Mouse (Mus musculus) Patski (cell line): ENCODE results near the gene Egfr. TPM values are rescaled to one million over a fixed set of nuclear protein-coding genes. Genes with fewer than 3 reads are reported as not detected.

Experiments used
- ATAC-seq: fragments of 100-300 bp; one replicate; pipeline ENCODE4 v1.8.0; 2021
- CTCF ChIA-PET: fragments of 350-600 bp; sonication (Branson Sonifier 250); formaldehyde crosslinking; loops from one replicate; lab custom pipeline; 2022; ENCODE audit warnings: inconsistent platforms; lab: Charles Lee
- POLR2A ChIA-PET: fragments of 350-600 bp; sonication (Branson Sonifier 250); formaldehyde crosslinking; loops from one replicate; lab custom pipeline; 2022; ENCODE audit warnings: antibody characterized with exemption, inconsistent platforms; lab: Charles Lee
- DNase-seq: peaks from one replicate; pipeline ENCODE4 v3.0.0-alpha.2; 2011; ENCODE audit warnings: low read depth, low spot score
- H3K27me3 ChIP-seq: fragments of 371-371 bp; one replicate; pipeline ENCODE4 v1.5.1; 2021
- CTCF ChIP-seq: fragments of 100-300 bp; IDR thresholded peaks from one replicate; pipeline ENCODE4 v1.5.1; 2021
- in situ Hi-C: fragments of 300-500 bp; cut with MboI; formaldehyde crosslinking; loops from 3 replicates; pipeline ENCODE4 v1.11.1; 2018; ENCODE audit warnings: low pct_unique_long_range_greater_than_20kb, mixed read lengths
- polyA plus RNA-seq: library from polyadenylated mRNA; unstranded; gene quantifications from one replicate; pipeline ENCODE4 v1.2.3, GENCODE M21; 2021

The Egfr gene
- polyA plus RNA-seq, 1 experiment from 2014 or later: 30.7 TPM

DNA sequence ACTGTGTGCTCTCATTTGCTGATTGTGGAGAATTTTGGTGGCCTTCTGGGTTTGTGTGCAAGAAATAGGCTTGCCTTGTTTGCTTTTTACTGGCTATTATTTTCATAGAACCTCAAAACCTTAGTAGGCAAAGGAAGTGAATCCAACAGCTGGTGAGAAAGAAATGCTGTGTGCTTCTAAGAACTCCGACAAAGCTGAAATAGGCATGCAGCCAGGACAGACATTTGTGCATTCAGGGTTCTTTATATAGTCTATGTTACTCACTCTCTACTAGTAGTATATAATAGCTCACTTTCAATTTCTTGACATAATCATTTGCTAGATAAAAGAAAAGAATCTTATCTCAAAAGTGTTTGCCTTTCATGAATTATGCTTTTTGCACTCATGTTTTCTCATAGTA, 50.7 kb downstream of the Egfr start:
- ChIA-PET CTCF (interaction anchor here (1.1 kb wide), 1 partner anchor 28 kb away, joined by 3 read pairs; no protein-coding TSS in a partner anchor), POLR2A (no interaction called here)
- DNase-seq (no peak), ATAC-seq (no peak)
- H3K27me3 ChIP-seq: no peaks in the 10 kb centered on the region
- no peak for TF ChIP-seq CTCF
- in situ Hi-C loops: no loop called here

DNA sequence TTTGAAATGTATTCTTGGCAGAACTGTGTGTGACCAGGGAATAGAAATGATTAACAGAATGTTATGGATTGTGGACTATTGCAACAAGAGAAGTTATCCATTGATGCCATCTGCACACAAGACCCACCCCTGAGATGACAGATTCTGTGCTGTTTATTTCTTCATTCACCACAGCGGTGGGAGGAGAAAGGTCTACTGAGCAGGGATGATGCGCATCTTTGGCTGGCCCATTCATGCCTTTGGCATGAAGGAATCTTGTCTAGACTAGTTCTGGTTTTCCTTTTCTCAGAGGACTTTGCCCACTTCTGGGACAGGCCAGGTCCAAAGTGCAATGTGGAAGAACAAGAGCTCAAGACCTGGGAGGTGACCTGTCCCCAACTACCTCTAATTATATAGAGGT, 52.0 kb downstream of the Egfr start:
- ChIA-PET POLR2A (no interaction called here), CTCF (interaction anchor here (1.0 to 1.6 kb wide), 2 partner anchors 27 to 48 kb away, joined by 3 to 4 read pairs; no protein-coding TSS in a partner anchor)
- ATAC-seq: peak; percentile 80
- TF ChIP-seq CTCF: no peak
- in situ Hi-C loops: no loop called here
- no peaks in the 10 kb centered on the region for H3K27me3 ChIP-seq
- peak; percentile 59 for DNase-seq

DNA sequence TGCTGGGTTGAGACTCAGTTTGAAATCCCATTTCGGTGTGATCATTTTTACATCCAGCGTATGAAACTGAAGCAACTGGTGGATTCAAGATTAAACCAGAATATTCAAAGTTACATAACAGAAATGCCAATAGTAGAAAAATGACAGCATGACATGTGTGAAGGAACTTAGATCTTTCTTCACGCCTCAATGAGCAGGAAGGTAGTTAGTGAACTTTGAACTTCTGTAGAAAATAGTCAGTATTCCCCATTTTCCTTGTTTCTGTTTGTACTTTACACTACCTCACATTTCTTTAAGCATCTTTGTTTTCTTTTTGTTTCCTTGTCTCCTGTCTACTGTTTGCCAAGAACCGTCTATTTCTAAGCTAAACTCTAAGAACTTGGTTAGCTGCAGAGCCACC, 53.9 kb downstream of the Egfr start:
- in situ Hi-C loops: no loop called here
- POLR2A ChIA-PET: no interaction called here
- no peak for ATAC-seq
- DNase-seq: no peak
- no peaks in the 10 kb centered on the region for H3K27me3 ChIP-seq
- CTCF ChIA-PET: interaction anchor here (1.1 kb wide), 1 partner anchor 39 kb away, joined by 3 read pairs; no protein-coding TSS in a partner anchor
- no peak for TF ChIP-seq CTCF

DNA sequence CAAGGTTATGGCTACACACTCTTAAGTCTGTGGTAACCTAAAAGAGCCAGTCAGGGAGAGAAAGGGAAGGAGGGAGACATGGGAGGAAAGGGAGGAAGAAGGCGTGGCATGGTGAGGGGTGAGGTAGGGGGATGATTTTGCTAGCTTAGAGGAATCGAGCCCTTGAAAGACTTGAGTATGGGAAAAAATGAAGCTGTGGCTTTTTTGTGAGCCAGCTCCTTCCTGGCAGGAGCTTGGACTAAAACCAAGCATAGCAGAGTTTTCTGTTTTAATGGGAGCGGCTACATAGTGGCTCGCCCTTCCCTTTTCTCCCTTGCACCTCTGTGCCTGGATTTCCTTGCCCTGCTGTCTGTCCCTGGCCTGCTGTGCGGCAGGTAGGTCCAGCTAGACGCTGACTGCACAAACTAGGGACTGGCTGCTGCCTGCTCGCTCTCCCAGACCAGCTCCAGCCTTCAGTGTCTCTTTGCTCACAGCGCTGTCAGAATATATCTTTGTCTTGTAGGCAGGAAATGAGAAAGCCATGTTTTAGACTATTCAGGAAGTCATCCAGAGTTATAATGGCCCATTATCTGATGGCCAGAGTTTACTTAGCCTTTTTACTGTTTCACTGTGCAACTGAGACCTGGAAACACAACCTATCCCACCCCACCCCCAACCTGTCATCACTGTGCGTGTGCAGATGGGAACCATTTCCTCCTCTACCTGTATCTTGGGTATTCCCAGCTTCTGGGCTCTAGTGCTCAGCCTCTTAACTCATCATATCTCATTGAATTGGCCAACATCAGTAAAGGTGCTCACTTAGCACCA, 57.4 kb downstream of the Egfr start:
- in situ Hi-C loops: no loop called here
- no peak for TF ChIP-seq CTCF
- peak; percentile 20 for ATAC-seq
- CTCF ChIA-PET: interaction anchor here (0.8 to 1.6 kb wide), 10 partner anchors 9 to 139 kb away, joined by 3 to 6 read pairs (median 3); no protein-coding TSS in a partner anchor
- POLR2A ChIA-PET: interaction anchor here (0.9 to 1.4 kb wide), 3 partner anchors 10 to 19 kb away, joined by 3 to 6 read pairs (median 4); no protein-coding TSS in a partner anchor
- no peak for DNase-seq
- H3K27me3 ChIP-seq: no peaks in the 10 kb centered on the region

DNA sequence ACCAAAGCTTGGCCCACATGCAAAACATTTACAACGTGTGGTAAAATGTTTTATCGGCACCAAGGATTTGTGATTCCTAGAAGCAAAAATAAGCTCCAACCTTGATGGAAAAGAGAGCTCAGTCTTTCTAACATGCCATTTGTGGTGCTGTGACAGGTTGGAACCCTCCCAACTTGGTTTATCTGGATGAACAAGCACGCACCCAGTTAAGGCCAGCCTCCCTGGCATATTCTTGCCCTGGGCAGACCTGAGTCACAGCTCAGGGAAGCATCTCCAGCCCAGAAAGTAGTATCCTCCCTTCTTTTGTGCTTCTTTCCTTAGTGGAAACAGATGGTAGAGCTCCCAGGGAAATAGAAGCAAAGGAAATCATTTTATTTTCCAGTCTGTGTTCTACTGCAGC, 58.1 kb downstream of the Egfr start:
- ChIA-PET CTCF (interaction anchor here (0.8 to 1.6 kb wide), 7 partner anchors 10 to 139 kb away, joined by 3 to 6 read pairs (median 3); no protein-coding TSS in a partner anchor), POLR2A (interaction anchor here (0.7 to 1.4 kb wide), 3 partner anchors 11 to 18 kb away, joined by 3 to 6 read pairs (median 4); no protein-coding TSS in a partner anchor)
- in situ Hi-C loops: no loop called here
- DNase-seq (no peak), ATAC-seq (peak; percentile 81)
- H3K27me3 ChIP-seq: no peaks in the 10 kb centered on the region
- no peak for TF ChIP-seq CTCF

DNA sequence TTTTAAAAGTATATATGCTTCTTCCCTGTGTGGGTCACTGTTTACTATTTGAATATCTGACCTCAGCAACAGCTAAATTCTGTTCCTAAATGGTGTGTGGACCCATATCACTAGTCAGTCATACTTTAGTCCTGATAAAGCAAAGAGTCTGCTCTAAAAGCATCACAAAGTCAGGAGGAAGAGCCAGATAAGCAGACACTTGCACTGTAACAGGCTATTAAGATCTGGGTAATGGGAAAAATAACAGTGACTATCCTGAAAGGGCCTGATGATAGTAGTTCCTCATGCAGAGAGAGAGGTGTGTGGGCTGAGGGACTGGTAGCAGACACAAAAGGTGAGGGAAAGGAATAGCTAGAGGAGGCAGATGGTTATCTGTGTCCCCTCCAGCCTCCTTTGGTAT, 61.3 kb downstream of the Egfr start:
- ChIA-PET POLR2A (no interaction called here), CTCF (interaction anchor here (1.1 to 1.7 kb wide), 2 partner anchors 12 to 16 kb away, joined by 3 to 5 read pairs; no protein-coding TSS in a partner anchor)
- no peaks in the 10 kb centered on the region for H3K27me3 ChIP-seq
- in situ Hi-C loops: no loop called here
- ATAC-seq (no peak), DNase-seq (no peak)
- TF ChIP-seq CTCF: no peak

- ATAC-seq (no peak), DNase-seq (no peak)
- in situ Hi-C loops: no loop called here
- no peaks in the 10 kb centered on the region for H3K27me3 ChIP-seq
- ChIA-PET CTCF (interaction anchor here (1.5 kb wide), 1 partner anchor 15 kb away, joined by 3 read pairs; no protein-coding TSS in a partner anchor), POLR2A (no interaction called here)
- TF ChIP-seq CTCF: no peak
Measured at GRCm38 (mm10) chr11:16816414-16816813, 64.4 kb downstream of the Egfr start.

GRCm38 (mm10) chr11:16817336-16818034, 65.5 kb downstream of the Egfr start:
- no peak for TF ChIP-seq CTCF
- ATAC-seq: no peak
- in situ Hi-C loops: no loop called here
- DNase-seq: no peak
- POLR2A ChIA-PET: interaction anchor here (1.2 kb wide), 1 partner anchor 10 kb away, joined by 4 read pairs; no protein-coding TSS in a partner anchor
- no peaks in the 10 kb centered on the region for H3K27me3 ChIP-seq
- CTCF ChIA-PET: interaction anchor here (1.8 kb wide), 1 partner anchor 9 kb away, joined by 5 read pairs; no protein-coding TSS in a partner anchor

- ATAC-seq (no peak), DNase-seq (no peak)
- in situ Hi-C loops: no loop called here
- CTCF ChIA-PET: interaction anchor here (1.3 to 1.8 kb wide), 3 partner anchors 11 to 17 kb away, joined by 3 to 5 read pairs (median 4); no protein-coding TSS in a partner anchor
- H3K27me3 ChIP-seq: no peaks in the 10 kb centered on the region
- no peak for TF ChIP-seq CTCF
- POLR2A ChIA-PET: no interaction called here
Measured at GRCm38 (mm10) chr11:16819424-16819823, 67.4 kb downstream of the Egfr start.

- in situ Hi-C loops: no loop called here
- DNase-seq (no peak), ATAC-seq (peak; percentile 83)
- TF ChIP-seq CTCF: no peak
- H3K27me3 ChIP-seq: no peaks in the 10 kb centered on the region
- ChIA-PET CTCF (interaction anchor here (1.3 to 1.6 kb wide), 3 partner anchors 10 to 16 kb away, joined by 3 to 6 read pairs (median 4); no protein-coding TSS in a partner anchor), POLR2A (interaction anchor here (1.3 kb wide), 1 partner anchor 9 kb away, joined by 3 read pairs; no protein-coding TSS in a partner anchor)
Measured at GRCm38 (mm10) chr11:16820138-16820537, 68.1 kb downstream of the Egfr start.
